ENCODE assay signal across 15 mouse cellular contexts in genomic region chr13:112188741-112189476, GRCm38 (mm10).
DNase-seq lines count a peak whose midpoint lies in the region; ATAC-seq lines count a peak whose summit lies in the region.
"Had no signal": no experiment of that assay in that cellular context is flagged by ENCODE, and none has a peak within 500 bp of the region (broad histone marks: within the 10 kb centered on the region; RNA-seq: fewer than 3 reads in every experiment).

No protein-coding gene starts in this region.

- intact Hi-C loops in heart, postnatal 36 days (cut with DNase I) = loop anchor here (2.0 kb wide), 1 partner anchor 252 kb away; no protein-coding TSS in a partner anchor

- H3K4me1 ChIP-seq in heart, embryonic 14.5 days (ENCODE audit: control insufficient read depth in 2 of 2, insufficient read depth in 2 of 2, low read length in 2 of 2) = peaks cover 30 to 39% of the 10 kb centered on the region in 2 experiments
- H3K4me1 ChIP-seq in lung, embryonic 15.5 days = peaks cover 56% of the 10 kb centered on the region

- no peaks in the 10 kb centered on the region for H3K27me3 ChIP-seq in heart, embryonic 14.5 days (ENCODE audit: control insufficient read depth, insufficient read depth, low read length)
- no peaks in the 10 kb centered on the region for H3K27me3 ChIP-seq in lung, embryonic 15.5 days
- H3K27me3 ChIP-seq: embryonic facial prominence, embryonic 15.5 days; hindbrain, embryonic 12.5 days had no signal

- no peak overlapping the region for H3K4me2 ChIP-seq in heart, embryonic 14.5 days (ENCODE audit: low read length)
- no peak overlapping the region for H3K4me2 ChIP-seq in lung, embryonic 15.5 days
- H3K4me2 ChIP-seq: embryonic facial prominence, embryonic 15.5 days; hindbrain, embryonic 12.5 days had no signal

- no peaks in the 10 kb centered on the region for H3K36me3 ChIP-seq in heart, embryonic 14.5 days (ENCODE audit: control insufficient read depth, insufficient read depth, low read length)
- H3K36me3 ChIP-seq in lung, embryonic 15.5 days = no peaks in the 10 kb centered on the region
- H3K36me3 ChIP-seq: embryonic facial prominence, embryonic 15.5 days; hindbrain, embryonic 12.5 days had no signal

- H3K4me3 ChIP-seq in heart, embryonic 14.5 days (ENCODE audit: control insufficient read depth in 1 of 2, insufficient read depth in 1 of 2, low read depth in 1 of 2, low read length in 2 of 2) = no peak overlapping the region
- no peak overlapping the region for H3K4me3 ChIP-seq in lung, embryonic 15.5 days
- H3K4me3 ChIP-seq: embryonic facial prominence, embryonic 15.5 days; hindbrain, embryonic 12.5 days had no signal

- no peak for ATAC-seq in heart, embryonic 14.5 days (ENCODE audit: insufficient number of reproducible peaks, insufficient read depth, low FRiP score, low read depth)
- no peak for ATAC-seq in lung, embryonic 15.5 days (ENCODE audit: borderline replicate concordance, extremely low read depth, low FRiP score, low TSS enrichment)
- ATAC-seq in granulocyte monocyte progenitor cell, adult 5-6 weeks (replicated peaks; ENCODE audit: poor library complexity, severe bottlenecking) = no peak
- ATAC-seq: CD4-positive, CD25-positive, alpha-beta regulatory T cell, adult 4 months; forebrain, embryonic 14.5 days had no signal

- no peak overlapping the region for H3K9ac ChIP-seq in heart, embryonic 14.5 days (ENCODE audit: low read length)
- no peak overlapping the region for H3K9ac ChIP-seq in lung, embryonic 15.5 days
- H3K9ac ChIP-seq: embryonic facial prominence, embryonic 15.5 days; hindbrain, embryonic 12.5 days had no signal

- H3K27ac ChIP-seq in heart, embryonic 14.5 days (replicated peaks in 1 of 2; ENCODE audit: control insufficient read depth in 1 of 2, insufficient read depth in 1 of 2, low read depth in 2 of 2, low read length in 2 of 2) = peak overlapping the region; percentile 76 to 77
- peak overlapping the region; percentile 79 for H3K27ac ChIP-seq in lung, embryonic 15.5 days
- H3K27ac ChIP-seq: hindbrain, embryonic 12.5 days had no signal

- no peak for DNase-seq in heart, postnatal 36 days
- no peak for DNase-seq in lung, postnatal 25 days (ENCODE audit: low spot score)
- peak; percentile 67 to 75 for DNase-seq in adrenal gland, postnatal 36 days
- peak; percentile 26 to 29 for DNase-seq in kidney, postnatal 36 days
- DNase-seq: gastrocnemius, postnatal 10 days; liver; right cerebral cortex, adult 18-20 months; thymus, postnatal 25 days had no signal

- 78% methylated on average over 18 of the region's 18 CpGs for WGBS in heart, embryonic 14.5 days
- WGBS in lung, embryonic 15.5 days = 45% methylated on average over 18 of the region's 18 CpGs

- no peaks in the 10 kb centered on the region for H3K9me3 ChIP-seq in heart, embryonic 14.5 days (ENCODE audit: control insufficient read depth, low read length)
- H3K9me3 ChIP-seq in lung, embryonic 15.5 days = no peaks in the 10 kb centered on the region
- H3K9me3 ChIP-seq: embryonic facial prominence, embryonic 15.5 days; hindbrain, embryonic 12.5 days had no signal

Comparison
In these comparisons a context has a peak if more than half of its experiments do, and no peak if none do; other contexts are left out.
1. DNase-seq: peak in adrenal gland, postnatal 36 days (2 of 2) and kidney, postnatal 36 days (2 of 2); none in heart, postnatal 36 days (0 of 2) and lung, postnatal 25 days (single experiment).